Mouse (Mus musculus) embryonic stem cell, embryonic (primary cell): Measurements from ENCODE around the gene Naxd.

ENCODE experiments used
- CTCF ChIA-PET, 4 experiments: fragments of 300-600 bp in 2 of 4; fragments of 350-600 bp in 2 of 4; sonication (Branson Sonifier 250); formaldehyde crosslinking; loops; one replicate each; lab custom pipeline; 2022; ENCODE audit warnings: inconsistent platforms in 2 of 4; lab: Charles Lee
- POLR2A ChIA-PET, 4 experiments: fragments of 300-600 bp in 2 of 4; fragments of 350-600 bp in 2 of 4; sonication (Branson Sonifier 250); formaldehyde crosslinking; loops; one replicate each; lab custom pipeline; 2022; ENCODE audit warnings: antibody characterized with exemption in 4 of 4, inconsistent platforms in 1 of 4; lab: Charles Lee

The Naxd gene

GRCm38 (mm10) chr8:11555720-11556591 lies 58.6 kb downstream of the Naxd start:
- CTCF ChIA-PET: interaction anchor here (0.6 to 1.3 kb wide), 7 partner anchors 9 to 853 kb away, joined by 3 to 10 read pairs (median 3); partner anchors contain the start of gene Naxd (in 1 of the 4)

DNA sequence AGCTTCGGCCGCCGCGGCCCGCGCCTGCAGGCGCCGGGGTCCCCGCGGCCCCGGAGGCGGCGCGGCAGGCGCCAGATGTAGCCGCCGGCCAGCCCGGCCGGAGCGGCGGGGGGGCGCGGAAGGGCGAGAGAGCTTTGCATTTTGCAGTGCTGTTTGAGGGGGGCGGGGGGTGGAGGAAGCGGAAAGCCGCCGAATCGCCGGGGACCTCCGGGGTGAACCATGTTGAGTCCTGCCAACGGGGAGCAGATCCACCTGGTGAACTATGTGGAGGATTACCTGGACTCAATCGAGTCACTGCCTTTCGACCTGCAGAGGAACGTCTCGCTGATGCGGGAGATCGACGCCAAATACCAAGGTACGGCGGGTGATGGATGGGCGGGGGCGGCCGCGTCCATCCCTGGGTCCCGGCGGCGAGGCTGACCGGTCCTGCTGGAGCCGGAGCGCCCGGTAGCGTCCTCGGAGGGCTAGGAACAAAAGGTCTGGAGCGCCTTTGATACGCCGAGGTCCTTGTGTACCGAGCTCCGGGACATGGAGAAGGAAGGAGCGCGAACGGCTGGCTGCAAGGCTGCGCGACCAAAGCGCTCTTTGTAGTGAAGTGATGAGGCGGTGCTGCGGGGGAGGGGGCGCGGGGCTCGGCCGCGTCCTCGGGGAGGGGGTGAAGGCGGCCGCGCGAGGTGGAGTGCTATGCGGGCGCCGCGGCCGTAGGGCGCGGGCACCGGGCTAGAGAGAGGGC lies 59.6 kb downstream of the Naxd start:
- CTCF ChIA-PET: interaction anchor here in 2 of 4 experiments (0.6 to 1.2 kb wide), 2 partner anchors 17 to 50 kb away, joined by 4 to 5 read pairs; no protein-coding TSS in a partner anchor
- POLR2A ChIA-PET: interaction anchor here (0.6 to 8.3 kb wide), 49 partner anchors 8 to 1642 kb away, joined by 3 to 189 read pairs (median 6); partner anchors contain the start of genes Ankrd10 (in 2 of the 4), Col4a1 (in 1 of the 4), Col4a2 (in 1 of the 4) and Naxd (in 1 of the 4)

More at GRCm38 (mm10) chr8:11555720-11556591, 58.6 kb downstream of the Naxd start:
- POLR2A ChIA-PET: interaction anchor here (0.5 to 8.3 kb wide), 148 partner anchors 8 to 1649 kb away, joined by 3 to 189 read pairs (median 4); partner anchors contain the start of genes Ankrd10 (in 3 of the 4), Naxd (in 3 of the 4), 1700016D06Rik (in 2 of the 4) and Col4a1 (in 2 of the 4)

- POLR2A ChIA-PET: interaction anchor here in 3 of 4 experiments (0.6 to 8.3 kb wide), 78 partner anchors 8 to 946 kb away, joined by 3 to 189 read pairs (median 5); partner anchors contain the start of genes Ankrd10 (in 3 of the 3), Col4a1 (in 1 of the 3), Col4a2 (in 1 of the 3) and Naxd (in 1 of the 3)
- CTCF ChIA-PET: interaction anchor here in 2 of 4 experiments (0.6 to 1.2 kb wide), 3 partner anchors 10 to 51 kb away, joined by 3 to 8 read pairs (median 4); no protein-coding TSS in a partner anchor
Observed at GRCm38 (mm10) chr8:11557424-11557767, 60.1 kb downstream of the Naxd start.

- CTCF ChIA-PET: interaction anchor here in 2 of 4 experiments (0.6 to 1.2 kb wide), 4 partner anchors 11 to 65 kb away, joined by 3 to 8 read pairs (median 4); no protein-coding TSS in a partner anchor
Observed at GRCm38 (mm10) chr8:11557768-11558629, 60.7 kb downstream of the Naxd start.

GRCm38 (mm10) chr8:11559511-11559910 lies 62.2 kb downstream of the Naxd start:
- POLR2A ChIA-PET: interaction anchor here in 2 of 4 experiments (0.7 to 8.3 kb wide), 15 partner anchors 9 to 98 kb away, joined by 3 to 181 read pairs (median 4); partner anchors contain the start of genes Ankrd10 (in 1 of the 2) and Naxd (in 1 of the 2)
- CTCF ChIA-PET: interaction anchor here in 1 of 4 experiments (0.5 kb wide), 1 partner anchor 57 kb away, joined by 4 read pairs; no protein-coding TSS in a partner anchor

More at GRCm38 (mm10) chr8:11557768-11558629, 60.7 kb downstream of the Naxd start:
- POLR2A ChIA-PET: interaction anchor here in 3 of 4 experiments (0.6 to 8.3 kb wide), 83 partner anchors 9 to 944 kb away, joined by 3 to 189 read pairs (median 4); partner anchors contain the start of genes Ankrd10 (in 3 of the 3), Col4a1 (in 1 of the 3), Col4a2 (in 1 of the 3) and Naxd (in 1 of the 3)

GRCm38 (mm10) chr8:11560220-11560619 lies 62.9 kb downstream of the Naxd start:
- ChIA-PET POLR2A (interaction anchor here in 2 of 4 experiments (0.8 to 2.0 kb wide), 9 partner anchors 9 to 139 kb away, joined by 3 to 8 read pairs (median 4); partner anchors contain the start of gene Ankrd10 (in 2 of the 2)), CTCF (interaction anchor here in 1 of 4 experiments (0.5 kb wide), 1 partner anchor 56 kb away, joined by 4 read pairs; no protein-coding TSS in a partner anchor)

GRCm38 (mm10) chr8:11564236-11564635 lies 66.9 kb downstream of the Naxd start:
- CTCF ChIA-PET: no interaction called here
- POLR2A ChIA-PET: interaction anchor here in 3 of 4 experiments (1.0 to 1.9 kb wide), 5 partner anchors 9 to 140 kb away, joined by 3 to 11 read pairs (median 4); partner anchors contain the start of gene Ing1 (in 3 of the 3)
